Mouse (Mus musculus): ENCODE measurements at regions not wholly inside any gene's neighbourhood (a gene's known extent, or its start where the extent isn't known, plus 50 kb on each side); places are given as distances from the start of the nearest gene placed in this dataset.

GRCm38 (mm10) chr8:126872574-126872973 lies 73.1 kb downstream of the Tomm20 start:
- no peak overlapping the region for H3K9ac ChIP-seq (ENCODE audit: control insufficient read depth, low read depth, low read length, poor library complexity, severe bottlenecking)
- DNase-seq (ENCODE audit: low read depth, low spot score) = no peak
- TF ChIP-seq SMC3 (IDR thresholded peaks at IDR 0.05; ENCODE audit: low read depth, low read length) (no peak), SIN3A (IDR thresholded peaks at IDR 0.05; ENCODE audit: low read length) (no peak), MAFK (IDR thresholded peaks at IDR 0.05; ENCODE audit: borderline replicate concordance, low read depth, low read length) (no peak), RCOR1 (IDR thresholded peaks at IDR 0.05; ENCODE audit: low read depth, low read length) (no peak), MYB (IDR thresholded peaks at IDR 0.05; ENCODE audit: low read depth, low read length) (no peak), NELFE (IDR thresholded peaks at IDR 0.05; ENCODE audit: low read depth, low read length) (no peak), ZC3H11A (IDR thresholded peaks at IDR 0.05; ENCODE audit: low read depth, low read length) (no peak), ELF1 (IDR thresholded peaks at IDR 0.05; ENCODE audit: low read depth, low read length) (no peak), ZMIZ1 (IDR thresholded peaks at IDR 0.05; ENCODE audit: low read depth, low read length) (no peak), MYC (IDR thresholded peaks at IDR 0.05; ENCODE audit: low read depth, low read length) (no peak), MAZ (IDR thresholded peaks at IDR 0.05; ENCODE audit: low read depth, low read length) (no peak), CHD2 (IDR thresholded peaks at IDR 0.05; ENCODE audit: low read length) (no peak), UBTF (IDR thresholded peaks at IDR 0.05; ENCODE audit: borderline replicate concordance, insufficient read depth, low read depth, low read length) (no peak), CHD1 (IDR thresholded peaks at IDR 0.05; ENCODE audit: low read depth, low read length) (no peak), KAT2A (conservative IDR thresholded peaks at IDR 0.05; ENCODE audit: low read depth, low read length) (no peak), MXI1 (IDR thresholded peaks at IDR 0.05; ENCODE audit: low read depth, low read length) (no peak), GABPA (IDR thresholded peaks at IDR 0.05; ENCODE audit: low read depth, low read length) (no peak), NRF1 (IDR thresholded peaks at IDR 0.05; ENCODE audit: insufficient read depth, low read depth, low read length, poor library complexity, severe bottlenecking) (no peak)
- H3K79me2 ChIP-seq (ENCODE audit: control insufficient read depth, insufficient read depth, low read length, poor library complexity) = no peaks in the 10 kb centered on the region
- no peaks in the 10 kb centered on the region for H3K9me3 ChIP-seq (replicated peaks; ENCODE audit: insufficient read depth, low read length)
- no peaks in the 10 kb centered on the region for H3K36me3 ChIP-seq (ENCODE audit: control insufficient read depth in 1 of 2, insufficient read depth in 2 of 2, low read length in 2 of 2)
- H3K4me3 ChIP-seq (ENCODE audit: control insufficient read depth in 1 of 2, insufficient read depth in 1 of 2, low read depth in 2 of 2, low read length in 2 of 2) = no peak overlapping the region
- no peak overlapping the region for H3K27ac ChIP-seq (ENCODE audit: control insufficient read depth, low read depth, low read length)
- H3K4me1 ChIP-seq (ENCODE audit: control insufficient read depth in 1 of 2, insufficient read depth in 2 of 2, low read length in 2 of 2) = peaks cover 0 to 4% of the 10 kb centered on the region in 2 experiments; a peak in 1 of 4 replicates
- no peaks in the 10 kb centered on the region for H3K27me3 ChIP-seq (ENCODE audit: control insufficient read depth in 1 of 2, insufficient read depth in 2 of 2, low read length in 2 of 2)

GRCm38 (mm10) chr8:126872133-126872532 lies 73.5 kb downstream of the Tomm20 start:
- no peak overlapping the region for H3K4me3 ChIP-seq (ENCODE audit: control insufficient read depth in 1 of 2, insufficient read depth in 1 of 2, low read depth in 2 of 2, low read length in 2 of 2)
- no peak overlapping the region for H3K27ac ChIP-seq (ENCODE audit: control insufficient read depth, low read depth, low read length)
- H3K9me3 ChIP-seq (replicated peaks; ENCODE audit: insufficient read depth, low read length) = no peaks in the 10 kb centered on the region
- no peak overlapping the region for H3K9ac ChIP-seq (ENCODE audit: control insufficient read depth, low read depth, low read length, poor library complexity, severe bottlenecking)
- H3K4me1 ChIP-seq (ENCODE audit: control insufficient read depth in 1 of 2, insufficient read depth in 2 of 2, low read length in 2 of 2) = peaks cover 0 to 9% of the 10 kb centered on the region in 2 experiments; a peak in 1 of 4 replicates
- H3K27me3 ChIP-seq (ENCODE audit: control insufficient read depth in 1 of 2, insufficient read depth in 2 of 2, low read length in 2 of 2) = no peaks in the 10 kb centered on the region
- H3K36me3 ChIP-seq (ENCODE audit: control insufficient read depth in 1 of 2, insufficient read depth in 2 of 2, low read length in 2 of 2) = no peaks in the 10 kb centered on the region
- no peak for TF ChIP-seq ZKSCAN1 (IDR thresholded peaks at IDR 0.05; ENCODE audit: low read depth, low read length)
- TF ChIP-seq KAT2A (conservative IDR thresholded peaks at IDR 0.05; ENCODE audit: low read depth, low read length) = no peak
- TF ChIP-seq SIN3A (IDR thresholded peaks at IDR 0.05; ENCODE audit: low read length) = no peak
- no peak for TF ChIP-seq GABPA (IDR thresholded peaks at IDR 0.05; ENCODE audit: low read depth, low read length)
- no peak for TF ChIP-seq EP300 (IDR thresholded peaks at IDR 0.05; ENCODE audit: low read depth in 1 of 2, low read length in 2 of 2)
- TF ChIP-seq POLR2AphosphoS5 (IDR thresholded peaks at IDR 0.05; ENCODE audit: borderline replicate concordance, low read depth, low read length) = no peak
- no peak for TF ChIP-seq MAFK (IDR thresholded peaks at IDR 0.05; ENCODE audit: borderline replicate concordance, low read depth, low read length)
- TF ChIP-seq RAD21 (IDR thresholded peaks at IDR 0.05; ENCODE audit: low read depth, low read length) = no peak
- no peak for TF ChIP-seq MAZ (IDR thresholded peaks at IDR 0.05; ENCODE audit: low read depth, low read length)
- no peak for TF ChIP-seq ZNF384 (IDR thresholded peaks at IDR 0.05; ENCODE audit: low read depth, low read length)
- no peak for TF ChIP-seq ZC3H11A (IDR thresholded peaks at IDR 0.05; ENCODE audit: low read depth, low read length)
- no peak for TF ChIP-seq USF1 (IDR thresholded peaks at IDR 0.05; ENCODE audit: low read depth, low read length)
- no peak for TF ChIP-seq ELF1 (IDR thresholded peaks at IDR 0.05; ENCODE audit: low read depth, low read length)
- no peak for TF ChIP-seq MEF2A (IDR thresholded peaks at IDR 0.05; ENCODE audit: extremely low read depth, insufficient replicate concordance, low read depth, low read length, poor library complexity, severe bottlenecking)
- TF ChIP-seq ETS1 (IDR thresholded peaks at IDR 0.05; ENCODE audit: low read depth, low read length) = no peak
- TF ChIP-seq NELFE (IDR thresholded peaks at IDR 0.05; ENCODE audit: low read depth, low read length) = no peak
- no peak for TF ChIP-seq HCFC1 (IDR thresholded peaks at IDR 0.05; ENCODE audit: low read depth, low read length)
- TF ChIP-seq NRF1 (IDR thresholded peaks at IDR 0.05; ENCODE audit: insufficient read depth, low read depth, low read length, poor library complexity, severe bottlenecking) = no peak
- H3K79me2 ChIP-seq (ENCODE audit: control insufficient read depth, insufficient read depth, low read length, poor library complexity) = no peaks in the 10 kb centered on the region
- no peak for DNase-seq (ENCODE audit: low read depth, low spot score)
